Mouse (Mus musculus): Measurements from ENCODE around the gene Lrp2. TPM values are rescaled to one million over a fixed set of nuclear protein-coding genes. Genes with fewer than 3 reads are reported as not detected.
A peak's percentile ranks its signal among the peaks of the same experiment; 100 is the strongest.

Gene Lrp2
- polyA plus RNA-seq, 1 experiment from 2014 or later: 1.3 TPM

- Histone ChIP-seq H3K4me3 (no peak overlapping the region), H3K9me3 (no peaks in the 10 kb centered on the region; the same call in 1 of the 2 replicates), H3K4me2 (no peak overlapping the region), H3K27ac (no peak overlapping the region), H3K4me1 (replicated peaks) (no peaks in the 10 kb centered on the region), H3K36me3 (no peaks in the 10 kb centered on the region), H3K27me3 (no peaks in the 10 kb centered on the region), H3K9ac (no peak overlapping the region)
- ATAC-seq (ENCODE audit: low FRiP score): no peak
- 88% methylated on average over 7 of the region's 7 CpGs for WGBS
Measured at GRCm38 (mm10) chr2:69479859-69480258, 106.0 kb downstream of the Lrp2 start.

- H3K36me3 ChIP-seq: no peaks in the 10 kb centered on the region
- no peak overlapping the region for H3K4me2 ChIP-seq
- no peaks in the 10 kb centered on the region for H3K27me3 ChIP-seq
- no peak for ATAC-seq (ENCODE audit: low FRiP score)
- 82% methylated on average over 7 of the region's 7 CpGs for WGBS
- no peaks in the 10 kb centered on the region for H3K9me3 ChIP-seq
- no peak overlapping the region for H3K4me3 ChIP-seq
- no peaks in the 10 kb centered on the region for H3K4me1 ChIP-seq (replicated peaks)
- H3K9ac ChIP-seq: no peak overlapping the region
- H3K27ac ChIP-seq: no peak overlapping the region
Measured at GRCm38 (mm10) chr2:69476901-69477300, 109.0 kb downstream of the Lrp2 start.

GRCm38 (mm10) chr2:69475177-69475576, 110.7 kb downstream of the Lrp2 start:
- 92% methylated on average over 9 of the region's 9 CpGs for WGBS
- Histone ChIP-seq H3K27me3 (no peaks in the 10 kb centered on the region), H3K4me1 (replicated peaks) (no peaks in the 10 kb centered on the region), H3K36me3 (no peaks in the 10 kb centered on the region), H3K4me3 (no peak overlapping the region), H3K27ac (no peak overlapping the region), H3K9me3 (no peaks in the 10 kb centered on the region), H3K9ac (no peak overlapping the region), H3K4me2 (no peak overlapping the region)
- ATAC-seq (ENCODE audit: low FRiP score): no peak

GRCm38 (mm10) chr2:69471837-69472236, 114.0 kb downstream of the Lrp2 start:
- 93% methylated on average over 4 of the region's 4 CpGs for WGBS
- no peak overlapping the region for H3K4me3 ChIP-seq
- no peak overlapping the region for H3K4me2 ChIP-seq
- no peak for ATAC-seq (ENCODE audit: low FRiP score)
- H3K4me1 ChIP-seq (replicated peaks): no peaks in the 10 kb centered on the region
- H3K9me3 ChIP-seq: no peaks in the 10 kb centered on the region
- no peak overlapping the region for H3K27ac ChIP-seq
- H3K9ac ChIP-seq: no peak overlapping the region
- H3K27me3 ChIP-seq: no peaks in the 10 kb centered on the region
- H3K36me3 ChIP-seq: no peaks in the 10 kb centered on the region

GRCm38 (mm10) chr2:69463609-69464008, 122.3 kb downstream of the Lrp2 start:
- Histone ChIP-seq H3K9me3 (no peaks in the 10 kb centered on the region), H3K27me3 (no peaks in the 10 kb centered on the region), H3K27ac (no peak overlapping the region), H3K9ac (no peak overlapping the region), H3K4me1 (replicated peaks) (no peaks in the 10 kb centered on the region), H3K36me3 (peaks cover 8% of the 10 kb centered on the region; the same call in 1 of the 2 replicates), H3K4me2 (no peak overlapping the region), H3K4me3 (no peak overlapping the region)
- 85% methylated on average over 6 of the region's 6 CpGs for WGBS
- ATAC-seq (ENCODE audit: low FRiP score): no peak

GRCm38 (mm10) chr2:69459481-69459880, 126.4 kb downstream of the Lrp2 start:
- no peak for ATAC-seq (ENCODE audit: low FRiP score)

GRCm38 (mm10) chr2:69451128-69451527, 134.7 kb downstream of the Lrp2 start:
- WGBS: 93% methylated on average over 5 of the region's 5 CpGs
- Histone ChIP-seq H3K27ac (no peak overlapping the region), H3K4me1 (replicated peaks) (0 out of 2 replicates have a peak, but pooled peaks cover 4% of the 10 kb centered on the region), H3K36me3 (no peaks in the 10 kb centered on the region), H3K4me3 (no peak overlapping the region), H3K9me3 (no peaks in the 10 kb centered on the region), H3K4me2 (no peak overlapping the region), H3K27me3 (no peaks in the 10 kb centered on the region), H3K9ac (no peak overlapping the region)
- ATAC-seq (ENCODE audit: low FRiP score): no peak

More at GRCm38 (mm10) chr2:69459481-69459880, 126.4 kb downstream of the Lrp2 start:
- no peak overlapping the region for H3K4me2 ChIP-seq
- H3K4me1 ChIP-seq (replicated peaks): no peaks in the 10 kb centered on the region
- H3K27ac ChIP-seq: no peak overlapping the region
- no peak overlapping the region for H3K4me3 ChIP-seq
- H3K36me3 ChIP-seq: peaks cover 8% of the 10 kb centered on the region; the same call in 1 of the 2 replicates
- no peaks in the 10 kb centered on the region for H3K9me3 ChIP-seq
- H3K9ac ChIP-seq: no peak overlapping the region
- H3K27me3 ChIP-seq: no peaks in the 10 kb centered on the region
- WGBS: 88% methylated on average over 17 of the region's 17 CpGs

- Histone ChIP-seq H3K4me2 (no peak overlapping the region), H3K27me3 (no peaks in the 10 kb centered on the region), H3K27ac (no peak overlapping the region), H3K4me1 (replicated peaks) (0 out of 2 replicates have a peak, but pooled peaks cover 6% of the 10 kb centered on the region), H3K36me3 (no peaks in the 10 kb centered on the region), H3K9ac (no peak overlapping the region), H3K9me3 (no peaks in the 10 kb centered on the region), H3K4me3 (no peak overlapping the region)
- 88% methylated on average over 4 of the region's 4 CpGs for WGBS
- no peak for ATAC-seq (ENCODE audit: low FRiP score)
Measured at GRCm38 (mm10) chr2:69448581-69448980, 137.3 kb downstream of the Lrp2 start.

- Histone ChIP-seq H3K9ac (no peak overlapping the region), H3K36me3 (no peaks in the 10 kb centered on the region), H3K4me1 (replicated peaks) (0 out of 2 replicates have a peak, but pooled peaks cover 6% of the 10 kb centered on the region), H3K4me2 (no peak overlapping the region), H3K27ac (no peak overlapping the region), H3K27me3 (no peaks in the 10 kb centered on the region), H3K9me3 (no peaks in the 10 kb centered on the region), H3K4me3 (no peak overlapping the region)
- 71% methylated on average over 4 of the region's 4 CpGs for WGBS
- ATAC-seq (ENCODE audit: low FRiP score): no peak
Measured at GRCm38 (mm10) chr2:69445896-69446472, 139.9 kb downstream of the Lrp2 start.

- Histone ChIP-seq H3K4me1 (replicated peaks) (0 out of 2 replicates have a peak, but pooled peaks cover 6% of the 10 kb centered on the region), H3K4me2 (no peak overlapping the region), H3K27ac (no peak overlapping the region), H3K27me3 (no peaks in the 10 kb centered on the region), H3K9me3 (no peaks in the 10 kb centered on the region), H3K4me3 (no peak overlapping the region), H3K36me3 (no peaks in the 10 kb centered on the region), H3K9ac (no peak overlapping the region)
- WGBS: 89% methylated on average over 3 of the region's 3 CpGs
- no peak for ATAC-seq (ENCODE audit: low FRiP score)
Measured at GRCm38 (mm10) chr2:69441656-69442055, 144.2 kb downstream of the Lrp2 start.

GRCm38 (mm10) chr2:69428116-69428515, 157.7 kb downstream of the Lrp2 start:
- no peaks in the 10 kb centered on the region for H3K9me3 ChIP-seq
- ATAC-seq (ENCODE audit: low FRiP score): peak; percentile 59; the same call in 1 of the 2 replicates
- H3K27ac ChIP-seq: no peak overlapping the region
- H3K27me3 ChIP-seq: no peaks in the 10 kb centered on the region
- H3K4me3 ChIP-seq: no peak overlapping the region
- no peak overlapping the region for H3K9ac ChIP-seq
- WGBS: 33% methylated on average over 3 of the region's 3 CpGs
- no peaks in the 10 kb centered on the region for H3K4me1 ChIP-seq (replicated peaks)
- H3K4me2 ChIP-seq: no peak overlapping the region
- H3K36me3 ChIP-seq: no peaks in the 10 kb centered on the region

GRCm38 (mm10) chr2:69427141-69427540, 158.7 kb downstream of the Lrp2 start:
- Histone ChIP-seq H3K4me3 (no peak overlapping the region), H3K9me3 (no peaks in the 10 kb centered on the region), H3K27me3 (0 out of 2 replicates have a peak, but pooled peaks cover 6% of the 10 kb centered on the region), H3K36me3 (no peaks in the 10 kb centered on the region), H3K9ac (no peak overlapping the region), H3K4me2 (no peak overlapping the region), H3K4me1 (replicated peaks) (no peaks in the 10 kb centered on the region), H3K27ac (no peak overlapping the region)
- 87% methylated on average over 10 of the region's 10 CpGs for WGBS
- no peak for ATAC-seq (ENCODE audit: low FRiP score)

GRCm38 (mm10) chr2:69426081-69426480, 159.8 kb downstream of the Lrp2 start:
- H3K9me3 ChIP-seq: no peaks in the 10 kb centered on the region
- no peak overlapping the region for H3K4me3 ChIP-seq
- no peak for ATAC-seq (ENCODE audit: low FRiP score)
- H3K27ac ChIP-seq: no peak overlapping the region
- no peak overlapping the region for H3K9ac ChIP-seq
- H3K4me2 ChIP-seq: no peak overlapping the region
- H3K27me3 ChIP-seq: peaks cover 9% of the 10 kb centered on the region; the same call in 1 of the 2 replicates
- H3K4me1 ChIP-seq (replicated peaks): no peaks in the 10 kb centered on the region
- H3K36me3 ChIP-seq: no peaks in the 10 kb centered on the region
- WGBS: 95% methylated on average over 1 of the region's 1 CpGs
